Comparison of ENCODE assay signal across 1 mouse cellular context in the genomic region with DNA sequence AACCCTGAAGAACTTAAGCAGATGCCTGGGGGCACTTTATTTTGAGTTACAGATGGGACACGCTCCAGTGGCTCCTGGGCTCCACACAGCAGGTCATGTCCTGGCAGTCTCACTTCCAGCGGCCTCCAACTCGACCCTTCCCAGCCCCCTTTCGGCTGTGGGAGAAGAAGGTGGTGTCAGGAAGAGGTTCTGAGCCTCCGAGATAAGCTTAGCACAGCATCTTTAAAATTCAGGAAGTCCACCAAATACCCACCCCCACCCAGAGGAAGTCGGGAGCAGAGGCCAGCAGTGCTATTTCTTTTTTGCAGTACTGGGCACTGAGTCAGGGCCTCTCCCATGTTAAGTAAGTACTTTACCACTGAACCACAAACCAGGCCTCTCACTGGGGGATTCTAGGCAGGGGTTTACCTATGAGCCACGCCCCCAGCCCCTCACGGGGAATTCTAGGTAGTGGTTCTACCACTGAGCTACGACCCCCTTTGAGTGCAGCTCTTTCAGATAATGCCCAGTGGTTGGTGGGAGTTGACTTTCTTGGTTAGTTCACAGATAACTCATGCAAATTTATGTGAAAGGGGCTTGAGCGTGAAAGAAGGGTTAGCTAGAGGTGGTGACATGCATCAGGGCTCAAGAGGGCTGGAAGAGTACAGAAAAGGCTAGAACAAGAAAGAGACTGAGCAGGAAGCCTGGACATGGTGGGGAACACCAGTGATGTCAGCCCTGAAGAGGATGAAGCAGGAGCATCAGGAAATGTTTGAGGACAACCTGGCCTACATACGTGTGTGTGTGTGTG.
TF ChIP-seq lines count a peak whose summit lies in the region.

No protein-coding gene starts in this region.

TF ChIP-seq in CH12.LX, 34 proteins besides CTCF, POLR2A, EP300 and RAD21:
- no peak for TF ChIP-seq CHD1 (IDR thresholded peaks at IDR 0.05; ENCODE audit: low read depth, low read length)
- TF ChIP-seq MEF2A (IDR thresholded peaks at IDR 0.05; ENCODE audit: borderline replicate concordance, low read depth, low read length): 0 out of 2 replicates have a peak, but pooled peaks have one; percentile 57
- peak; percentile 57 for TF ChIP-seq HCFC1 (IDR thresholded peaks at IDR 0.05; ENCODE audit: low read depth, low read length)
- no peak for TF ChIP-seq MAX (IDR thresholded peaks at IDR 0.05; ENCODE audit: low read length)
- TF ChIP-seq USF2 (conservative IDR thresholded peaks at IDR 0.05; ENCODE audit: low read depth, low read length): no peak
- no peak for TF ChIP-seq GABPA (IDR thresholded peaks at IDR 0.05; ENCODE audit: insufficient replicate concordance, low read depth, low read length)
- peak; percentile 69 for TF ChIP-seq CHD2 (IDR thresholded peaks at IDR 0.05; ENCODE audit: low read length)
- TF ChIP-seq PAX5 (IDR thresholded peaks at IDR 0.05; ENCODE audit: low read length): no peak
- TF ChIP-seq MXI1 (IDR thresholded peaks at IDR 0.05; ENCODE audit: low read depth, low read length): no peak
- no peak for TF ChIP-seq TBP (conservative IDR thresholded peaks at IDR 0.05; ENCODE audit: low read depth, low read length)
- no peak for TF ChIP-seq BHLHE40 (IDR thresholded peaks at IDR 0.05; ENCODE audit: low read depth, low read length)
- no peak for TF ChIP-seq RCOR1 (conservative IDR thresholded peaks at IDR 0.05; ENCODE audit: low read depth, low read length)
- no peak for TF ChIP-seq SIN3A (IDR thresholded peaks at IDR 0.05; ENCODE audit: low read length)
- peak; percentile 57 for TF ChIP-seq IRF4 (IDR thresholded peaks at IDR 0.05; ENCODE audit: low read depth, low read length)
- no peak for TF ChIP-seq SMC3 (IDR thresholded peaks at IDR 0.05; ENCODE audit: low read depth, low read length)
- TF ChIP-seq ELF1 (IDR thresholded peaks at IDR 0.05; ENCODE audit: low read depth, low read length): peak; percentile 81
- TF ChIP-seq ZNF384 (IDR thresholded peaks at IDR 0.05; ENCODE audit: low read depth, low read length): peak; percentile 34; the same call in 1 of the 2 replicates
- TF ChIP-seq MYC (IDR thresholded peaks at IDR 0.05; ENCODE audit: low read depth, low read length): no peak
- TF ChIP-seq JUN (IDR thresholded peaks at IDR 0.05; ENCODE audit: insufficient read depth, low read depth, low read length): no peak
- no peak for TF ChIP-seq KAT2A (IDR thresholded peaks at IDR 0.05; ENCODE audit: insufficient replicate concordance, low read length)
- TF ChIP-seq MAFK (IDR thresholded peaks at IDR 0.05; ENCODE audit: insufficient replicate concordance, low read length): peak; percentile 82
- TF ChIP-seq ZKSCAN1 (IDR thresholded peaks at IDR 0.05; ENCODE audit: borderline replicate concordance, low read depth, low read length): no peak
- TF ChIP-seq NELFE (IDR thresholded peaks at IDR 0.05; ENCODE audit: low read depth, low read length): peak; percentile 8; the same call in 1 of the 2 replicates
- TF ChIP-seq ZMIZ1 (IDR thresholded peaks at IDR 0.05; ENCODE audit: low read depth, low read length): no peak
- TF ChIP-seq ETS1 (conservative IDR thresholded peaks at IDR 0.05; ENCODE audit: low read depth, low read length): peak; percentile 64
- TF ChIP-seq USF1 (IDR thresholded peaks at IDR 0.05; ENCODE audit: low read depth, low read length): no peak
- no peak for TF ChIP-seq NRF1 (IDR thresholded peaks at IDR 0.05; ENCODE audit: low read depth, low read length)
- TF ChIP-seq POLR2AphosphoS2 (IDR thresholded peaks at IDR 0.05; ENCODE audit: low read depth, low read length): no peak
- no peak for TF ChIP-seq UBTF (IDR thresholded peaks at IDR 0.05; ENCODE audit: low read depth, low read length)
- no peak for TF ChIP-seq ZC3H11A (IDR thresholded peaks at IDR 0.05; ENCODE audit: low read depth, low read length)
- TF ChIP-seq E2F4 (IDR thresholded peaks at IDR 0.05; ENCODE audit: insufficient replicate concordance, low read depth, low read length): no peak
- TF ChIP-seq TCF12 (IDR thresholded peaks at IDR 0.05; ENCODE audit: low read depth, low read length): peak; percentile 45; the same call in 1 of the 2 replicates
- TF ChIP-seq MAZ (IDR thresholded peaks at IDR 0.05; ENCODE audit: low read depth, low read length): peak; percentile 60; the same call in 1 of the 2 replicates
